Mouse (Mus musculus): ENCODE data around the gene Arid2. TPM values are rescaled to one million over a fixed set of nuclear protein-coding genes. Genes with fewer than 3 reads are reported as not detected.

The Arid2 gene
- polyA plus RNA-seq, 1 experiment = 9.3 TPM

DNA sequence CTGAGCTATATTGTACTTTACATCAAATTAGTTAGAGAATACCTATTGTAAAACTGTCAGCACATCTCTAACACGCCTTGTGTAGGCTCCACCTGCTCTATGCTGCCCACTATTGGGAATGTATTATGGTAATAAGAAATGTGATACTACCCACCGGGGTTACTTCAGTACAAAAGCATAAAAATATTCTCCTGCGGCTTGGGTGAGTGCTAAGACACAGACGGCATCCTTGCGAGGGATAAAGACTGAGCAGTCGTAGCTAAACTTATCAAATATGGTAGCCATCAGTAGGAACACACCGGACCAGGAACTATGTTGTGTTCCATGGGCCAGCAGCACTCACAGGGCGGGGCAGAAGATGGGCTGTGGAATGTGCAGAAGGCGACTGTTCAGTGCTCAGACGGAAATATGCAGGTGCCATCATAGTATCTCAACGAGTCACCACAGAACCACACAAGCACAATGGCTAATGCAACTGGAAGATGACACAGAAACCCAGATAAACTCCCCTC is 3.3 kb upstream of the Arid2 start:
- peak overlapping the region; percentile 87 for H3ac ChIP-seq (ENCODE audit: control insufficient read depth, insufficient read length)
- H3K27me3 ChIP-seq (ENCODE audit: control insufficient read depth, insufficient read depth, insufficient read length) = no peaks in the 10 kb centered on the region
- H3K36me3 ChIP-seq (ENCODE audit: control insufficient read depth, insufficient read depth) = peaks cover 11% of the 10 kb centered on the region
- peak overlapping the region; percentile 76 for H3K4me2 ChIP-seq (ENCODE audit: low read depth)
- peak overlapping the region; percentile 73 for H3K4me3 ChIP-seq
- TF ChIP-seq MAX (IDR thresholded peaks at IDR 0.05; ENCODE audit: low read depth) (no peak), POLR2AphosphoS2 (IDR thresholded peaks at IDR 0.05; ENCODE audit: insufficient read length, low read depth) (peak; percentile 83), CEBPB (IDR thresholded peaks at IDR 0.05; ENCODE audit: insufficient read depth, poor library complexity, severe bottlenecking) (no peak), SRF (IDR thresholded peaks at IDR 0.05; ENCODE audit: control insufficient read depth, insufficient read length, low read depth) (no peak), TCF3 (IDR thresholded peaks at IDR 0.05; ENCODE audit: insufficient read length, low read depth) (no peak), E2F4 (IDR thresholded peaks at IDR 0.05; ENCODE audit: insufficient read depth) (no peak), MYOD1 (IDR thresholded peaks at IDR 0.05; ENCODE audit: control insufficient read depth in 1 of 3, insufficient read length in 2 of 3, low read depth in 2 of 3) (peak in 2 of 3 experiments; percentile 60 to 71), MYOG (IDR thresholded peaks at IDR 0.05; ENCODE audit: control insufficient read depth in 1 of 3, insufficient read depth in 1 of 3, insufficient read length in 2 of 3, low read depth in 2 of 3) (peak in 2 of 3 experiments; percentile 29 to 74), USF1 (IDR thresholded peaks at IDR 0.05; ENCODE audit: low read depth) (no peak), TCF12 (IDR thresholded peaks at IDR 0.05; ENCODE audit: insufficient read depth, poor library complexity, severe bottlenecking) (peak; percentile 10), POLR2A (IDR thresholded peaks at IDR 0.05; ENCODE audit: insufficient read length, low read depth) (peak; percentile 64), REST (IDR thresholded peaks at IDR 0.05; ENCODE audit: insufficient read depth, insufficient read length) (no peak)
- H3K79me2 ChIP-seq (ENCODE audit: control insufficient read depth, insufficient read depth) = peaks cover 66% of the 10 kb centered on the region

DNA sequence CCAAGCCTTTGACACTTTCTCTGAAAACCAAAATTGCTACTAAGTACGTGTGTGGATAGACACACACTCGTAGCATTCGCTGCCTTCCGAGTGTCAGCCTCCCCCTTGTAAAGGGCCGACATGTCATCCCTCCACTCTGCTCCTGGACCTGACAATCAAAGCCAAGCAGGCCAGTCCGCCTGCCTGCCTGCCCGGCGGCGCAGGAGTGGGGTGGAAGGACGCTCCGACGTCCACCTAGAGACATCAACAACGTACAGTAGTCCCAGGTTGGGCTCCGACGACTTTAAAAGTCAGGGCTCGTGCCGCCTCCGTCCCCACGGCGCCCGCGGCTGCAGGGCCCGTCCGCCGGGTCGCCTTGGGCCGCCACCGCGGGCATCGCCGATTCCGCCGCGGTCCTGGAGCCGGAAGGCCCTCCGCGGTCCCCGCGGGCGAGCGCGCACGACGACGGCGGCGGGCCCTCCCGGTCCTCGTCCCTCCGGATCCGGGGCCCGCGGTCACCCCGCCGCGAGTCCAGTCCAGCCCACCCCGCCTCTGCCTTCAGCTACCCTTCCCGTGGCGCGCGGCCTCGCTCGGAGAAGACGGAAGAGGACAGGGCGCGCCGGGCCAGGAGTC is 2.5 kb upstream of the Arid2 start:
- Histone ChIP-seq H3K27me3 (ENCODE audit: control insufficient read depth, insufficient read depth, insufficient read length) (no peaks in the 10 kb centered on the region), H3K4me3 (peak overlapping the region; percentile 73), H3ac (ENCODE audit: control insufficient read depth, insufficient read length) (peak overlapping the region; percentile 87), H3K36me3 (ENCODE audit: control insufficient read depth, insufficient read depth) (peaks cover 6% of the 10 kb centered on the region), H3K79me2 (ENCODE audit: control insufficient read depth, insufficient read depth) (peaks cover 66% of the 10 kb centered on the region), H3K4me2 (ENCODE audit: low read depth) (peak overlapping the region; percentile 76)
- TF ChIP-seq USF1 (IDR thresholded peaks at IDR 0.05; ENCODE audit: low read depth) (no peak), CEBPB (IDR thresholded peaks at IDR 0.05; ENCODE audit: insufficient read depth, poor library complexity, severe bottlenecking) (no peak), POLR2A (IDR thresholded peaks at IDR 0.05; ENCODE audit: insufficient read length, low read depth) (peak; percentile 50), POLR2AphosphoS2 (IDR thresholded peaks at IDR 0.05; ENCODE audit: insufficient read length, low read depth) (peak; percentile 57)

DNA sequence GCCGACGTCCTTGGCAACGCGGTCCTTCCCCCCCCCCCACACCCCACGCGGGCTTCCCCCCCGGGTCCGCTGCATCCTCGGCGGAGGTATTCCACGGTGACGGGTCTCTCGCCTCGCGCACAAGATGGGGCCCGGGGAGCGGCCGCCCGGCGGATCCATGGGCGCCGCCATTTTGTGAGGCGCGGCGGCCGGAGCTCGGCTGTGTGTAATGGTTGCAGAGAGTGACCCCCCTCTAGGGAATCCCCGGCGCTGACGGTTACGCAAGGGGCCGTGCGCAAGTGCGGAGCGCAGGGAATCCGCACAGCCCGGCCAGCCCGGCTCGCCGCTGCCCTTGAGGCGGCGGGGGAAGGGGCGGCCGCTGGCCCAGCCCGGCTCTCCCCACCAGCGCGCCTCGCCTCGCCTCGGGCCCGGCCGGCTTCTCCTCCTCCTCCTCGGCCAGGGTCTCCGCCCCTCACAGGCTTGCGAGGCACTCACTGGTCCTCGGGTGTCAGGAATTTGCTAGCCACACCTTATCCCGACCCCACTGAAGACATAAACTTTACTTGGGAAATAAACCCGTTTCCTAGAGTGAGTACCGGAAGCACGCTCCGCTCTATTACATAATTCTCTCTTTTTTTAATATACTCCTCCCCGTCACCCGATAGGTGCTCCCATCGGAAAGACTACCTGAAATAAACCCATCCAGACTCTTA is 1.8 kb upstream of the Arid2 start:
- Histone ChIP-seq H3K4me3 (peak overlapping the region; percentile 73), H3K36me3 (ENCODE audit: control insufficient read depth, insufficient read depth) (peaks cover 6% of the 10 kb centered on the region), H3K4me2 (ENCODE audit: low read depth) (peak overlapping the region; percentile 100), H3K79me2 (ENCODE audit: control insufficient read depth, insufficient read depth) (peaks cover 66% of the 10 kb centered on the region), H3K27me3 (ENCODE audit: control insufficient read depth, insufficient read depth, insufficient read length) (no peaks in the 10 kb centered on the region), H3ac (ENCODE audit: control insufficient read depth, insufficient read length) (peak overlapping the region; percentile 87)
- TF ChIP-seq MYOG (IDR thresholded peaks at IDR 0.05; ENCODE audit: control insufficient read depth in 1 of 3, insufficient read depth in 1 of 3, insufficient read length in 2 of 3, low read depth in 2 of 3) = peak in 2 of 3 experiments; percentile 19 to 82
- TF ChIP-seq TCF12 (IDR thresholded peaks at IDR 0.05; ENCODE audit: insufficient read depth, poor library complexity, severe bottlenecking) = no peak
- TF ChIP-seq MYOD1 (IDR thresholded peaks at IDR 0.05; ENCODE audit: control insufficient read depth in 1 of 3, insufficient read length in 2 of 3, low read depth in 2 of 3) = peak in 1 of 3 experiments; percentile 50
- peak; percentile 24 for TF ChIP-seq TCF3 (IDR thresholded peaks at IDR 0.05; ENCODE audit: insufficient read length, low read depth)
- TF ChIP-seq POLR2A (IDR thresholded peaks at IDR 0.05; ENCODE audit: insufficient read length, low read depth) = peak; percentile 88
- TF ChIP-seq POLR2AphosphoS2 (IDR thresholded peaks at IDR 0.05; ENCODE audit: insufficient read length, low read depth) = peak; percentile 96
- peak; percentile 50 for TF ChIP-seq SRF (IDR thresholded peaks at IDR 0.05; ENCODE audit: control insufficient read depth, insufficient read length, low read depth)
- no peak for TF ChIP-seq REST (IDR thresholded peaks at IDR 0.05; ENCODE audit: insufficient read depth, insufficient read length)
- TF ChIP-seq CEBPB (IDR thresholded peaks at IDR 0.05; ENCODE audit: insufficient read depth, poor library complexity, severe bottlenecking) = peak; percentile 74; the same call in 1 of the 2 replicates
- TF ChIP-seq USF1 (IDR thresholded peaks at IDR 0.05; ENCODE audit: low read depth) = no peak

DNA sequence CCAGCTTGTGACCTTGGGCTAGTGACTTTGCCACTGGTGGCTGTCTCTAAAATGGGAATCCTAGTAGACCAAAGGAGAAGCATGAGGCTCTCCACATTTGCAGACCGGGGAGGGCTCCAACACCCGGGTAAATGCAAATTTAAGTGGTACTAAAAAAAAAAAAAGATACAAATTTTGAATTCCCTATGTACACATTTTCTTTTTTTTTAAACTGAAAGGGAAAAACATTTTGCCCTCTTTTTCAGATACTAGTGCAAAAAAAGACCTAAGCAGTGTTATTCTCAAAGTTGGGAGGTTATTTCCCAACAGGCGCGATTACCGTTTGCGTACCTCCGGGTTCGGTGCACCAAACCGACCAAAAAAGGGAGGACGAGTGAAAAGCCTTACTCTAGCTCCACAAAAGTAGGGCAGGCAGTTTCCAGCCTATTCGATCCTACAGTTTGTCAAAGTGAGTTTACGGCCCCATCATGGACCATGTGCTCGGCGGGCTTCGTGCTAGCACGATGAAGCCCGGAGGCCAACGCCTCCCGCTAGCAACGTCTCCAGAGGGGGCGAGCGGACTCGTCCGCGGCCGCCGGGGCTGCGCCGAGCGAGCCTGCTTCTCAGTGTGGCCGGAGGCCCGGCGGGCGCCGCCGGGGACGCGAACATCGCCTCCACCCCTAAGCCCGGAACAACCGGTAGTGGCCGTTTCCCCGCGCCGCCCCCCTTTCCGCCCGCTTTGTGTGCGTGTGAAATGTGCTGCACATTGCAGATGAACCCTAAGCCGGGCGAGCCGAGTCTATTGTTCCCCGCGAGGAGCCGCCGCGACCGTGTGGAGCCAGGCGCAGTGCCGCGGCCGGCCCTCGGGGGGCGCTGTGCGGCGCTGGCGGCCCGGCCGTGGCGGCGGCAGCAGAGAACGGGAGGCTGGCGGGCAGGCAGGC is 1.0 kb upstream of the Arid2 start:
- peak in 1 of 3 experiments; percentile 35 for TF ChIP-seq MYOD1 (IDR thresholded peaks at IDR 0.05; ENCODE audit: control insufficient read depth in 1 of 3, insufficient read length in 2 of 3, low read depth in 2 of 3)
- peak; percentile 8; the same call in 1 of the 2 replicates for TF ChIP-seq CEBPB (IDR thresholded peaks at IDR 0.05; ENCODE audit: insufficient read depth, poor library complexity, severe bottlenecking)
- peak; percentile 75 for TF ChIP-seq POLR2A (IDR thresholded peaks at IDR 0.05; ENCODE audit: insufficient read length, low read depth)
- peak; percentile 50 for TF ChIP-seq E2F4 (IDR thresholded peaks at IDR 0.05; ENCODE audit: insufficient read depth)
- no peak for TF ChIP-seq USF1 (IDR thresholded peaks at IDR 0.05; ENCODE audit: low read depth)
- TF ChIP-seq POLR2AphosphoS2 (IDR thresholded peaks at IDR 0.05; ENCODE audit: insufficient read length, low read depth) = peak; percentile 86
- TF ChIP-seq REST (IDR thresholded peaks at IDR 0.05; ENCODE audit: insufficient read depth, insufficient read length) = no peak
- TF ChIP-seq MYOG (IDR thresholded peaks at IDR 0.05; ENCODE audit: control insufficient read depth in 1 of 3, insufficient read depth in 1 of 3, insufficient read length in 2 of 3, low read depth in 2 of 3) = peak in 1 of 3 experiments; percentile 27
- H3K79me2 ChIP-seq (ENCODE audit: control insufficient read depth, insufficient read depth) = peaks cover 66% of the 10 kb centered on the region
- H3ac ChIP-seq (ENCODE audit: control insufficient read depth, insufficient read length) = peak overlapping the region; percentile 87
- H3K27me3 ChIP-seq (ENCODE audit: control insufficient read depth, insufficient read depth, insufficient read length) = no peaks in the 10 kb centered on the region
- H3K36me3 ChIP-seq (ENCODE audit: control insufficient read depth, insufficient read depth) = peaks cover 6% of the 10 kb centered on the region
- H3K4me3 ChIP-seq = peak overlapping the region; percentile 73
- H3K4me2 ChIP-seq (ENCODE audit: low read depth) = peak overlapping the region; percentile 100

Measured in myocyte (in vitro differentiated cells).